Mouse (Mus musculus) megakaryocyte-erythroid progenitor cell, adult 5-6 weeks (primary cell): ENCODE data around the gene Ociad1. TPM values are rescaled to one million over a fixed set of nuclear protein-coding genes. Genes with fewer than 3 reads are reported as not detected.

ENCODE experiments used
- ATAC-seq: replicated peaks from 2 replicates; pipeline ENCODE4 v1.8.0; 2016; ENCODE audit warnings: mild to moderate bottlenecking, inconsistent platforms; ENCODE audit not compliant: severe bottlenecking, poor library complexity, low FRiP score, low TSS enrichment
- total RNA-seq, 2 experiments: library from RNA; stranded (forward) in 1 of 2; stranded (reverse) in 1 of 2; fragments of 200-1000, 215-1000 nt in 1 of 2; fragments of >200 nt in 1 of 2; fragmentation: Nextera tagmentation in 1 of 2; gene quantifications; 2 replicates each; pipeline ENCODE4 v1.2.3; 2014 to 2017

The Ociad1 gene
- total RNA-seq, 2 experiments from 2014 or later: 192 to 270 TPM

- ATAC-seq: no peak
These were observed 32.1 kb downstream of the Ociad1 start for GRCm38 (mm10) chr5:73324526-73325170.

- ATAC-seq: no peak
These were observed 38.4 kb downstream of the Ociad1 start for GRCm38 (mm10) chr5:73331002-73331401.

- no peak for ATAC-seq
These were observed 43.9 kb downstream of the Ociad1 start for GRCm38 (mm10) chr5:73336448-73336847.

GRCm38 (mm10) chr5:73337961-73338831 lies 45.6 kb downstream of the Ociad1 start:
- ATAC-seq: peak; percentile 73

- ATAC-seq: no peak
These were observed 46.2 kb downstream of the Ociad1 start for GRCm38 (mm10) chr5:73338832-73339163.

GRCm38 (mm10) chr5:73339779-73340722 lies 47.5 kb downstream of the Ociad1 start:
- ATAC-seq: no peak

GRCm38 (mm10) chr5:73340723-73341235 lies 48.2 kb downstream of the Ociad1 start, which contains the start of gene Ociad2:
Ociad2 (minus strand) TSS chr5:73341028.
- ATAC-seq: no peak

- no peak for ATAC-seq
These were observed 50.2 kb downstream of the Ociad1 start for GRCm38 (mm10) chr5:73342701-73343355.

- no peak for ATAC-seq
These were observed 51.7 kb downstream of the Ociad1 start for GRCm38 (mm10) chr5:73344310-73344709.

GRCm38 (mm10) chr5:73345254-73345653 lies 52.7 kb downstream of the Ociad1 start:
- no peak for ATAC-seq

- no peak for ATAC-seq
These were observed 56.9 kb downstream of the Ociad1 start for GRCm38 (mm10) chr5:73349514-73349913.

GRCm38 (mm10) chr5:73351796-73352195 lies 59.2 kb downstream of the Ociad1 start:
- no peak for ATAC-seq

GRCm38 (mm10) chr5:73353519-73353918 lies 60.9 kb downstream of the Ociad1 start:
- ATAC-seq: no peak

GRCm38 (mm10) chr5:73353978-73354377 lies 61.4 kb downstream of the Ociad1 start:
- ATAC-seq: peak; percentile 44; the same call in 1 of the 2 replicates

- peak; percentile 90 for ATAC-seq
These were observed 62.8 kb downstream of the Ociad1 start for GRCm38 (mm10) chr5:73355393-73355792.

- no peak for ATAC-seq
These were observed 66.7 kb downstream of the Ociad1 start for GRCm38 (mm10) chr5:73359134-73359751.

- no peak for ATAC-seq
These were observed 67.2 kb downstream of the Ociad1 start for GRCm38 (mm10) chr5:73359752-73360141.

- no peak for ATAC-seq
These were observed 67.7 kb downstream of the Ociad1 start for GRCm38 (mm10) chr5:73360240-73360639.

GRCm38 (mm10) chr5:73362338-73362737 lies 69.8 kb downstream of the Ociad1 start:
- no peak for ATAC-seq
